Mouse (Mus musculus) cerebellum, adult 11-12 months (tissue): ENCODE results near the gene Hmcn1.

ENCODE experiments used
- DNase-seq: peaks from one replicate; pipeline ENCODE4 v3.0.0; 2022

The Hmcn1 gene

GRCm38 (mm10) chr1:150775742-150776141 lies 217.5 kb downstream of the Hmcn1 start:
- no peak for DNase-seq

GRCm38 (mm10) chr1:150772958-150773357 lies 220.3 kb downstream of the Hmcn1 start:
- DNase-seq: no peak

GRCm38 (mm10) chr1:150770948-150771521 lies 222.2 kb downstream of the Hmcn1 start:
- DNase-seq: no peak

GRCm38 (mm10) chr1:150769836-150770235 lies 223.4 kb downstream of the Hmcn1 start:
- no peak for DNase-seq

- DNase-seq: no peak
These were observed 231.6 kb downstream of the Hmcn1 start for GRCm38 (mm10) chr1:150761678-150762077.

GRCm38 (mm10) chr1:150760801-150761331 lies 232.4 kb downstream of the Hmcn1 start:
- no peak for DNase-seq

GRCm38 (mm10) chr1:150759476-150760079 lies 233.7 kb downstream of the Hmcn1 start:
- no peak for DNase-seq

GRCm38 (mm10) chr1:150753920-150754319 lies 239.3 kb downstream of the Hmcn1 start:
- no peak for DNase-seq

GRCm38 (mm10) chr1:150748783-150749182 lies 244.5 kb downstream of the Hmcn1 start:
- DNase-seq: no peak

- DNase-seq: no peak
These were observed 245.5 kb downstream of the Hmcn1 start for GRCm38 (mm10) chr1:150747771-150748170.

- no peak for DNase-seq
These were observed 250.0 kb downstream of the Hmcn1 start for GRCm38 (mm10) chr1:150743097-150743843.

GRCm38 (mm10) chr1:150742376-150743087 lies 250.7 kb downstream of the Hmcn1 start:
- DNase-seq: no peak

- no peak for DNase-seq
These were observed 281.8 kb downstream of the Hmcn1 start for GRCm38 (mm10) chr1:150711438-150711837.

- DNase-seq: no peak
These were observed 286.7 kb downstream of the Hmcn1 start for GRCm38 (mm10) chr1:150706502-150706901.

GRCm38 (mm10) chr1:150697749-150698148 lies 295.5 kb downstream of the Hmcn1 start:
- DNase-seq: no peak

GRCm38 (mm10) chr1:150682044-150682443 lies 311.2 kb downstream of the Hmcn1 start:
- no peak for DNase-seq

GRCm38 (mm10) chr1:150681433-150681832 lies 311.8 kb downstream of the Hmcn1 start:
- DNase-seq: no peak

- DNase-seq: peak; percentile 71
These were observed 312.2 kb downstream of the Hmcn1 start for GRCm38 (mm10) chr1:150681006-150681405.

- DNase-seq: no peak
These were observed 312.9 kb downstream of the Hmcn1 start for GRCm38 (mm10) chr1:150680345-150680744.

GRCm38 (mm10) chr1:150645314-150645713 lies 347.9 kb downstream of the Hmcn1 start:
- DNase-seq: no peak

- no peak for DNase-seq
These were observed 353.7 kb downstream of the Hmcn1 start for GRCm38 (mm10) chr1:150639522-150639921.

GRCm38 (mm10) chr1:150632506-150632905 lies 360.7 kb downstream of the Hmcn1 start:
- no peak for DNase-seq

GRCm38 (mm10) chr1:150631856-150632171 lies 361.4 kb downstream of the Hmcn1 start:
- no peak for DNase-seq
